Mouse (Mus musculus) embryonic fibroblast, embryonic 13.5 days (primary cell): Measurements from ENCODE around the gene Usmg5.

Source experiments
- CTCF ChIP-seq: IDR thresholded peaks from 2 replicates; pipeline ENCODE4 v1.5.1; 2011; ENCODE audit warnings: mild to moderate bottlenecking, control low read depth, low read length, moderate library complexity, borderline replicate concordance; ENCODE audit not compliant: insufficient read depth
- POLR2A ChIP-seq: IDR thresholded peaks from 2 replicates; pipeline ENCODE4 v1.6.1; 2011; ENCODE audit warnings: low read depth, mild to moderate bottlenecking, control low read depth, low read length, moderate library complexity

GRCm38 (mm10) chr19:47130551-47131125 is 40.2 kb upstream of the Usmg5 start:
- no peak for TF ChIP-seq CTCF
- TF ChIP-seq POLR2A = no peak
